Mouse (Mus musculus) frontal cortex, postnatal 25 days (tissue): ENCODE measurements around the gene Asf1b.
"Not testable (repeated sequence)": the region's sequence is repeated elsewhere in the genome, so short reads cannot be mapped to it uniquely, and the experiment has no call there.

Source experiments
- DNase-seq, 2 experiments: peaks; one replicate each; pipeline ENCODE4 v3.0.0; 2022; ENCODE audit warnings: low spot score in 2 of 2

The Asf1b gene

DNA sequence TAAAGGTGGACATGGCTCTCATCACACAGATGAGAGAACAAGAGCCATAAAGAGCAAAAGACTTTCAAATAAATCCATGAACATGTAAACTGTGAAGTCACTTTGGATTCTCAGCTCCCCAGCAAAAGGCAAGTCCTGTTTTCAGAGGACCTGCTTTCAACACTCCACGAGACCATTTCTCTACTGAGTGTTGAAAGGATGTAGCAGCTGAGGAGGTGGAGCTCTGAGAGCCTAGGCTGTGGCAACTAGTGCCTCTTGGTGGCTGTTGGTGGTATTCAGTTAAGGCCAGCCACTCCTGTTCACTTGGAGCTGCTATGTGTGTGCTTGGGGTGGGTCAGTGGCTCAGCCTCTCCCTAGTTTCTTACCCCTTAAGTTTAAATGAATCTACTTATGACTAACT is 1.5 kb downstream of the Asf1b start:
- no peak for DNase-seq

DNA sequence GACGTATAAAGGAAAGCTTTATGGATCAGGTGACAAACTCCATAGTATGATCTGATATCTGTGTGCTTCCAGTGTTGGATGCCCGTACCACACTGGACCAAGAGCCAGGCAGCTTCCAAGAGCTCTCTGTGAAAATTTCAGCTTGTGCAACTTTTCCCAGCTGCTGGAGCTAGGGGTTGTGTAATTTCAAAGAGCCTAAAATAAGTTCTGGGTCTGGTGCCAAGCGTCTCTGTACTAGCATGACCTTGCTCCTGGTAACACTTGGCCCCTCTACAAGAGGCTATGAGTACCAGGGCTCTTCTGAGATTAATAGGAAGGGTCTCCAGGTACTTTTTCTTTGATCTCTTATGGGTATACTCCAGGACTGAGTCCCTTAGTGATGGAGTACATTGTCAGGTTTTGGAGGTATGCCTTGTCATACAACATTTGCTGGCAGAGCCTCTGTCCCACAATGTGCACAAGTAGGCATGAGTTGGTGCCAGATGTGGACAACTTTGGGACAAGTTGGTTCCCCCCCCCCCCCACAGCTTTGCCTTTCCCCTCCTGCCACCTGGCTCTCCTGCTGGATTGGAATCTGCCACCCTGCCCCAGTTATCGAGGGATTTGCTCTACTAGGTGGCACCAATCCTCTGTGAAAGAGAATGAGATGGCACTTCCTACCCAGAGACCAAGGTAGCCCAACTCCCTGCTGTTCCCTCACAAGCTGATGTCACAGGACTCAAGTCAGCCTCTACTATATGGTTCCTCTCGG is 8.9 kb downstream of the Asf1b start:
- DNase-seq, result no peak

DNA sequence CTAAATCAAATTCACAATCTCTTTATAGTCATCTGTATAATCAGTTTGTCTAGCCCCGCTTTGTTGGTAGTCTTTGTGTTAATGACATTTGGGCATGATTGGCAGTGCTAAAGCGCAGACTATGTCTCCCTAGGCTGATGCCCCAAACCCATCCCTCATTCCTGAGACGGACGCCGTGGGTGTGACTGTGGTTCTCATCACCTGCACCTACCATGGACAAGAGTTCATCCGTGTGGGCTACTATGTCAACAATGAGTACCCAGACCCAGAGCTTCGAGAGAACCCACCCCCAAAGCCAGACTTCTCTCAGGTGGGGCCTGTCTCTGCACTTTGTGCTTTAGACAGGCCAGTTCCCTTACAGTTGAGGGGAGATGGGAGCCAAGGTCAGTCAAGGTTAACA is 12.4 kb downstream of the Asf1b start:
- DNase-seq, result no peak

DNA sequence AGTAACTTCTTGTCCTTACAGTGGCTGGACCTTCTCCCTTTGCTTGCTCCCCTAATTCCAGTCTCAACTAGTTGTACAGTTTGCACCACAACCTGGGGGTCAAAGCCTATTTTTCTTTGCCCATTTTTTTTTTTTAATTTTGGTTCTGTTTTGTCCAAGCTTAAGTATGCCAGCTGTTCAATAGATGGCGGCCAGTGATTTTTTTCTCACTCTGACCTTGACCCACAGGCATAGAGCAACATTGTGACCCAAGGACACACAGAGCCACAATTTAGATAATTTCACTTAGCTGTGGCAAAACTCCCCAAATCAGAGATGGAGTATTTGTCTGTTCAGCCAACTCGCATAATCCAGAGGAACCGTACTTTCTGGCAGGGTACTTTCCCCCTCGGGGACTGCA is 15.8 kb downstream of the Asf1b start:
- DNase-seq, result no peak

DNA sequence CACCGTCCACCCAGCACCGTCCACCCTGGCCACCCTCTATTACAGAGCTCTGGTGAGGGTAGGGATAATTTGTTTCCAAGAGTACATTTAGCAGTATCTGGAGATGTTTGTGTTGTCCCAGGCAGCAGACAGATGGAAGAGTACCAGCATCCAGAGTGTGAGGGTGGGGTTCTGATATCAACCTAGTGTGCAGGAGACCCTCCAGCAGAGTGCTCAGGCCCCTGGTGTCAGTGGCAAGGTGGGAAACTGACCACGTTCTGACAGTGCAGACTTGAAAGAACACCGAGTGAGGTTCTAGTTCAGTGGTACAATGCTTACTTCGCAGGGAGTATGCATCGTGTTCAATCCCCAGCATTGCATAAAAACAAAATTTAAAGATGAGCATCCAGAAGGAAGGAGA is 16.4 kb downstream of the Asf1b start:
- no peak for DNase-seq

DNA sequence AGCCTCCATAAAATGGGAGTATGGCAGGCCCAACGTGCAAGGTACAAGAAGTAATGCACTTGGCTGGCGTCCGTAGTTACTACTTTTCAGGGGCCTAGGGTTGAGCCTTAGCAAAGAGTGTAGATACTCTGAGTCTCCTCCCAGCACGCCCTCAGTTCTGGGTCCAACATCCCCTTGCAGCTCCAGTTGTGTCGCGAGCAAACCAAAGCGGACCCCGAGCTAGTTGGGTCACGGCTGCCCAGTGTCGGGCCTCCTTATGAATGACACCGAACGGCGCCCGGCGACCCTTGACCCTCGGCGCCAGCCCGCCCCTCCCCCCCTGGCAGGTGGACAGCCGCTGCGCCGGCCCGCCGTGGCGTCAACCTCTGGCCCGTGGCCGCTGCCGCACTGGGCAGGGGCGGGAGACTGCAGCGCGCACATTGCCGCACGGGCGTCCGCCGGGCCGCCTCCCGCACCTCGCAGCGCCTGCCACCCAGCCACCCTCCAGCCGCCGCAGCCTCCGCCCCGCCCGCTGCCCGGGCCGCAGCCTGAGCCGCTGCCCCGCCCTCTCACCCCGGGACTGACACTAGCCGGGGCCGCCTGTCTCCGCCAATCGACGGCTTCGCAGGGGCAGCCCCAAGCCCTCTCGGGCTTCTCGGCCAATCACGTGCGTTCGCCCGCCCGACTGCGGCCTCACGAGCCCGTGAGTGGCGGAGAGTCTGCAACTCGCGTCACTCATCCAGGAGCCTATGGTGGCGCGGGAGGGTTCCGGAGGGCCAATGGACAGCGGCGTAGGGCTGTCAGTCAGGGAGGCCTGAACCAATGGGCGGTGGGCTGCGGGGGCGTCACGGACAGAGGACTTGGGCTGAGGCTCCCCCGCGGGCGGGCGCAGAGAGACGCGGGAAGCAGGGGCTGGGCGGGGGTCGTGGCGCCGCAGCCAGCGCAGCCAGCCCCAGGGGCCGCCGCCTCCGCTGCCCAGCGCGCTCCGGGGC is 17.1 kb downstream of the Asf1b start, which contains the start of gene Prkaca:
Gene Prkaca, plus strand, starts transcription at position 844 of the 971 bp plus-strand sequence.
- DNase-seq, result peak; percentile 96 to 98

DNA sequence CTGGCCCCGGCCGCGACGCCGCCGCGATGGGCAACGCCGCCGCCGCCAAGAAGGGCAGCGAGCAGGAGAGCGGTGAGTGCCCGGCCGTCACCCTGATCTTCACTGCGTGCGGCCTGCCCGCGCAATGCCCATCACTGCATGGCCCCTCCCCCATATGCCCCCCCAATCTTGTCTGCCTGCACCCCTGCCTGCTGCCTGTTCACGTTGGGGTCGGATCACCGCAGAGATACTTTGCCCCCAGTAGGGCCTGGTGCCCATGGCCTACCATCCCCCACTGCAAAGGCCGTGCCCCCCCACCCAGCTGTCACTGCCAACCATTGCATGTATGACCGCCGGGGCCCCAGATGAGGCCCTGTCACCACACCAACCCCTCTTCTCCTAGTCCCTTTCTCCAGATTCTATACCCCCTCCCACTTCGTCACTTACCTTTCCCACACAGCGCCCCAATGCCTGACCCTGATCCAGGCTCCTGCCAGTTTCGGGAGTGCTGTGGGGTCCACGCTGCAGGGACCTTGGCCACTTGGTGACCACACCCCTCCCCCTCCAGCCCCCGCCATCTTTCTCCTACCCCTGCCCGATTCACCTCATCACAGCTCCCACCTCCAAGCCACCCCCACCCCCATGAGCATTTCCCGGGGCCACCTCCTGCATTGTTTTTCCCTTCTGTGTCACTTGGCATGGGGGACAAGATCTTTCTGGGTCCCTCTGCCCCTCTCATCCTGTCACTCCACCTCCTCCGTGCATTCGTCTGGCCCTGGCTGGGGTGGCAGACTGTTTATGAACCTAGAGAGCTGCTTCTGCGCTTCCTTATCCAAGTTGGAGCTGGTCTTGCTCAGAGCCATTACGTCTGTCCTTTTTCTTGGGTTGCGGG is 18.1 kb downstream of the Asf1b start:
- no peak for DNase-seq

DNA sequence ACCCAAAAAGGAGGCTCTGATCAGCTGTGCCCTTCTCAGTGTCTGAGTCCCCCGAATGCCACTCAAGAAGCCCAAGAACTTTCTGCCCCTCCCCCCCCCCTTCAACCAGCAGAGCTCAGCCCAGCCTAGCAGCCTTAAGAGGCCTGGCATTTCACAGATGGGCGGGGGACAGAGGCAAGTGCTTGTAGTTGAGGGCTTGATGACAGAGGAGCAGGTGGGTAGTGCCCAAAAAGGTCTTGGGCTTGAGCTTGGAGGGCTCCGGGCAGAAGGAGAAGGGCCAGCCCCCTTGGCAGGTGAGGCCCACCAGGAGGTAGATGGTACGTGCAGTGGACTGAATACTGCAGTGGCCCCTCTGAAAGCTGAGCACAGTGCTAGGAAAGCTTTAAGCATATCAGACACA is 19.2 kb downstream of the Asf1b start:
- no peak for DNase-seq

DNA sequence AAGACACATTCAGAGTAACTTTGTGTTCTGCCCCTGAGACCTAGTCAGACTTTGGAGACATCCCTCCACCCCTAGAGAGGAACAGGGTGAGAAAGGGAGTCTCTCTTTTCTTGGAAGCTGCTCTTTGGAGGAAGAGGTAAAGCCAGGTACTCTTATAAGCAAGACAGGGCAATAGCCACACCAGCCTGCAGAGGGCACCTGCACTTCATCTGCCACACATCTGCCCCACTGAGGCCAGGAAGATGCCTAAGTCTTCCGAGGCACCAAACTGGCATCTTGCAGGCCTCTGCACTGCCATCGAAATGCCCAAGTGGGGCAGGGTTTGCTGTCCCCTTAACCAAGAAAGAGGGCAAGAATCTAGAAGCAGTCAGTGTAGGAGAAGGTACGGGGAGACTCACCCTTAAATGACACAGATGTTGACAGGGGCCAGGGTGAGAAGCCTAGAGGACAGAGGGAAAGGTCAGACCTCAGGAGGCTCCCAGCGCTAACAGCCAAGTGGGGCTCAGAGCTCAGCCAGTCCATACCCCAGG is 20.9 kb downstream of the Asf1b start:
- no peak for DNase-seq

DNA sequence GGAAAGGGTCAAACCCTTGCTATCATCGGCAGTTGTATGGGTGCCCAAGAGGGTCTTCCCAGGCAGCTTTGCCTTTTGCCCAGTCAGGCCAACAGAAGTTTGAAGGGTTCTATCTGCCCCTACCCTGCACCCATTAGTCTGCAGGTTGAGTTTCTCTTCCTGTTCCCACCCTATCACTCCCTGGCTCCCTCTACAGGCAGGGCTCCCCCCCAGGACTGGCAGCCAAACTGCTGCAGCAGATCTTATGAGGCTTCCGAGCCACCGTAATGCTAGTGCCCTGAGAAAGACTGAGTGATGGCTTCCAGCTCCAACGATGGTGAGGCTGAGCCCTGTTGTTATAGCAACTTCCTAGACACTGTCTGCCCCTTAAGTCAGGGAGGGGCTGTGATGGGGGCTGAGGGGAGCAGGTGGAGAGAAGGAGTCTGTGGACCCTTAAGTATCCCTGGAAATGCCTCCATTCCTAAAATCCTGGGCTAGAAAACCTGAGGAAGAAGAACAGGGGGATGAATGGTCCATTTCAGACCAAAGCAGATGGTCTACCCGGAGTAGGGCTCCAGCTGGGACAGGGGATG is 21.6 kb downstream of the Asf1b start:
- no peak for DNase-seq

DNA sequence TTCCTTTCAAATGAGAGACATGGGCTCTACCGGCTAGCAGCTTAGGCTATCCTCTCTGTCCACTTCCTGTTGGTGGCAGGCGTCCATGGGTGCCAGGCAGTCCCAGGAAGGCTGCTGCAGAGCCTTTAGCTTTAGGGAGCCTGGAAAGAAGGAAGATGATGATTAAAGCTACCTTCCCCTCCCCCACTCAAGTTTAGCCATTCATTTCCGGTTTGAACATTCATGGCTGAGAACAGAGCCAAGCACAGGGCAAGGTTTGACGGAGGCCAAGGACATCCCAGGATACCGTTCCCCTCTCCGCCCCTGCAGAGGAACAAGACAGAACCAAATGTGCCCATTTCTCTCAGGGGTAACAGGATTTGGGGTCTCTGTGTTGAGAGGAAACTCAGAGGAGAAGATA is 22.3 kb downstream of the Asf1b start:
- no peak for DNase-seq

DNA sequence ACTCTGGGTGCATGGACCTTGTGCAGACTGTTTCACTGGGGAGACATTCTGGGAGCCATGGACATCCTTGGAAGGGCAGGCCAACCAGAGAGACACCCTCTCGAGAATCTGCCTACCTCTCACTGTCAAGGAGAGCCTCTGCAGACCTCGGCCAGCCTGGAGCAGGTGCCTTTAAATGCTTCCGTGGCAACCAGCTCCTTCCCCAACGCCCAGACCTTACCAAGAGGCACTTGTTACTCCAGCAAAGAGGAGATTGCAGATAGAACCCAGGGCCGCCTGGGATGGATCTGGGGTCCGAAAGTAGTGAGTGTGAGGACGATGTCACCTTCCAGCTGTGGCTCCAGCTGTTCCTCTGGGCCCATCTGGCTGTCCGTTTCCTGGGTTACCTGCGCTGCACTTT is 22.9 kb downstream of the Asf1b start:
- no peak for DNase-seq

DNA sequence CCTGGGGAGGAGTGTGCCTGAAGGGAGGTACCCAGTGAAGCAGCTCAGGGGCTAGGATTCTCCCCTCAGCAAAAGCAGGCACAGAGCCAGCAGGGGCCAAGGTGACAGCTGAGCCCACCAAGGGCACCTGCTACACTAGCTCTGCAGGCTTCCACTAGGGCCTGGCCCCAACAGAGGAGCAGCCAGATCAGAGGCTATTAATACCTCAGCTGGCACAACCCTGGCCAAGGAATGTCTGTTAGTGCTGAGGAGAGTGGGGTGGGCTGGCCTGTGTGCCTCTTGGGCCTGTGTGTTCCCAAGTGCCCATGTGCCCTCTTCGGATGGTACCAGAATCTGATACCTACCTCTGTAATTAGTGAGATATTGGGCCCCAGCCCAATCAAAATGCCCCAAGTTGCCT is 24.9 kb downstream of the Asf1b start:
- DNase-seq, result no peak

DNA sequence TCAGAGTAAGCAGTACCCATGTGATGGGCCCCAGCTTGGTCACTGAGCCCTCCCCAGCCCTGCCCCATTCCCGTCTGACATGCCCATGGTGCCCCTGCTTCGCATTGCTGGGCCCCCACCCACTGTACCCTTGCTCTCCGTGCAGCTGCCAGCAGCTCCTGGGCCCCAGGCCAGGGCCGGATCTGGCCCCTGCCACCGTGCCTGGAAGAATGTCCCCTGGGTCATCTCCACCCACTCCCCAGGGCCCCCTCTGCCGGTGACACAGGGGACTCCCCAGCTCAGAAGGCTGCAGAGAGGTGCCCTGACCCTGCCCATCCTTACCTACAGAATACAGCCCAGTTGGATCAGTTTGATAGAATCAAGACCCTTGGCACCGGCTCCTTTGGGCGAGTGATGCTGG is 25.5 kb downstream of the Asf1b start:
- no peak for DNase-seq

DNA sequence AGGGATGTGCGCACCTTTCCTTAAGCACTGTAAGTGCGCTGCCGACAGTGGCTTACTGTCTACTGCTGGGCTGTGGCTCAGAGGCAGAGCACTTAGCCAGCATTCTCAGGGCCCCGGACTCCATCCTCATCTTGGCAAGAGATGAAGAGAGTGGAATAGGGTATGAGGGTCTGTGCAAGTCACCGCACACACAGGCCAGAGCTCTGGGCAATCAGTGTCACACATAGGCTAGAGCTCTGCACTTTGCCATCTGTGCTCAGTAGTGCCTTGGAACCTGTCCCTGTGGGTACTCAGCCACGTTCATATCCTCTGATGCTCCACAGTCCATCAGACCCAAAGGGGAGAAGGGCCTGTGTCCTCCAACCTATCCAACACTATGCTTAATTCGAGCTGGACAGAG is 26.2 kb downstream of the Asf1b start:
- no peak for DNase-seq

DNA sequence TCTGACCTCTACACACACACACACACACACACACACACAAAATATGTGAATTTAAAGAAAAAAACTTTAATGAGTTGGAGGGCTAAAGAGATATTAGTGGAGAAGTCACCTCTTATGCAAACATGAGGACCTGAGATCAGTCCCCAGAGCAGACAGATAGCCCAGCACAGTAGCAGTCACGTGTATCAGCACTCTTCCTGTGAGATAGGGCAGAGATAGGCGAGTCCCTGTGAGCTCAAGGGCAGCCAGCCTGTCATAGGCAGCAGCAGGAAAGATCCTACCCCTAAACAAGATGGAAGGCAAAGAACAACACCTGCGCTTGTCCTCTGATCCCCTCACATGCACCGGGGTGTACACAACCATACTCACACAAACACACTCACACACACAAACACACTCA is 27.1 kb downstream of the Asf1b start:
- DNase-seq, result no peak

DNA sequence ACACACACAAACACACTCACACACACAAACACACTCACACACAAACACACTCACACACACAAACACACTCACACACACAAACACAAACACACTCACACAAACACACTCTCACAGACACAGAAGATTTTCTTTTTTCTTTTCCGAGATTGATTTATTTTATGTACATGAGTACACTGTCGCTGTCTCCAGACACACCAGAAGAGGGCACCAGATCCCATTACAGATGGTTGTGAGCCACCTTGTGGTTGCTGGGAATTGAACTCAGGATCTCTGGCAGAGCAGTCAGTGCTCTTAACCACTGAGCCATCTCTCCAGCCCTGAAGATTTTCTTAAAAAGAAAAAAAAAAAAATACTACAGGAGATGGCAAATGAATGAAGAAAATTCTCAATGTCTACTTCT is 27.9 kb downstream of the Asf1b start:
- not testable (repeated sequence) for DNase-seq

DNA sequence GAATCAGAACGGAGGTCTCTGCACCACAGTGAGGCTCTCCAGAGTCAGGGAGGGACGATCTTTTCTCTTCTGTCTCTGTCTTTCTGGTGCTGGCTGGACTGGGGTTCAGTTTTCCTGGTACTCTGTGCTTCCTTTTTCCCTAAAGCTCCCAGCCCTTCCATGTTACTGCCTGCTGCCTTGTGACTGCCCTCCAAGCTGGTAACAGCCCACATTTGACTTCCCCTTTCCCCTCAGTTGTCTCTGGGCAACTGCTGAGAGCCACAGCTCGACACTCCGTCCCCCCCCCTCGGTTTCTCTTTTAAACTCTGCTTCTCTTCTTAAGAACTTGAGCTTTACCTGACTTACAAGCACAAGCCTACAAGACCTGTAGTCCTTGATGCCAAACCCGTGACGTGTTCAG is 33.9 kb downstream of the Asf1b start:
- DNase-seq, result no peak

DNA sequence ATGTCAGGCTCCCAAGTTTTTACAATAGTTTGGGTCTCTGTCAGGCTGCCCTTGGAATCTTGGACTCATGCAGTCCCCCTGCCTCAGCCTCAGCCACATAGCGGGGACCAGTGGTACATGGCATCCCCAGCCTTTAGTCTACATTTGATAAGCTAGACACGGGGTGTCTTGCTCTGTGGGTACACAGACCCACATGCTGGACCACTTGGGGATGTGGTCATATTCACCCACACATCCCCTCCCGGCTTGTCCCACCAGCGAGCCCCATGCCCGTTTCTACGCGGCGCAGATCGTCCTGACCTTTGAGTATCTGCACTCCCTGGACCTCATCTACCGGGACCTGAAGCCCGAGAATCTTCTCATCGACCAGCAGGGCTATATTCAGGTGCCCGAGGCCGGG is 34.9 kb downstream of the Asf1b start:
- no peak for DNase-seq

DNA sequence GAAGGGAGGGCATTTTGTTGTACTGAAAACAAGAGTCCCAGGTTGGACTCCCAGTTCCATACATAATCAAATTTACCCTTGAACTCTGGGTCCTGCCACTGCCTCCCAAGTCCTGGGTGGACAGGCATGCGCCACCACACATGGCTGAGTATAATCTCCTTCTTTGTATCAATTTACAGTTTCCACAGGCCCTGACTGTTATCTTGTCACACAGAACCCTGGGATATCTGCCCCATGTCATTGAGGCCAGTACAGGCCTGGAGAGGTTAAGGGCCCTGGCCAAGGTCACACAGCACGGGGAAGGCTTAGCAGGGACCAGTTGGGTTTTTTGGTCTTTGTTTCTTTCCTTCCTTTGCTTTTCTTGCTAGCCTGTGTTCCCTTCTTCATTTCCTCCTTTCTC is 37.2 kb downstream of the Asf1b start:
- no peak for DNase-seq

DNA sequence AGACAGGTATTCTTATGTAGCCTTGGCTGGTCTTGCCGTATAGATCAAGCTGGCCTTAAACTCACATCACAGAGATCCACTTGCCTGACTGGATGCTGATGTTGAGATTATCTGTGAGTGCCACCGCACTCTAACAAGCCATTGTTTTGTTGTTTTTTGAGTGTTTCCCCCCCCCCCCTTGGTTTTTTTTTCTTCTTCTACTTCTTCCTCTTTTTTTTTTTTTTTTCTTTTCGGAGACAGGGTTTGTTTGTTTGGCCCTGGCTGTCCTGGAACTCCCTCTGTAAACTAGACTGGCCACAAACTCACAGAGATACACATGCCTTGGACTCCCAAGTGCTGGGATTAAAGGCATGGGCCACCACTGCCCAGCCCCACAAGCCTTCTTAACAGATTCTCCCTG is 38.7 kb downstream of the Asf1b start:
- no peak for DNase-seq
